Mouse (Mus musculus) heart, embryonic 16.5 days (tissue): ENCODE measurements around the gene Limd2. TPM values are rescaled to one million over a fixed set of nuclear protein-coding genes. Genes with fewer than 3 reads are reported as not detected.

Source experiments
- ATAC-seq: fragments of 200-750 bp; cut with Nextera tagmentation; replicated peaks from 2 replicates; pipeline ENCODE4 v1.8.0; 2017; ENCODE audit warnings: moderate number of reproducible peaks; ENCODE audit not compliant: insufficient read depth, low FRiP score; ENCODE audit errors: extremely low read depth
- H3K27ac ChIP-seq: fragments of 300-500 bp; sonication (generic); 2 replicates; pipeline ENCODE4 v1.5.1; 2014; ENCODE audit warnings: mild to moderate bottlenecking, low read length, control low read depth, moderate library complexity
- H3K27me3 ChIP-seq: fragments of 300-500 bp; sonication (generic); 2 replicates; pipeline ENCODE4 v1.6.1; 2014; ENCODE audit warnings: low read length, mixed read lengths; ENCODE audit not compliant: control insufficient read depth, insufficient read depth
- H3K36me3 ChIP-seq: fragments of 300-500 bp; sonication (generic); 2 replicates; pipeline ENCODE4 v1.6.1; 2014; ENCODE audit not compliant: control insufficient read depth, insufficient read depth
- H3K4me1 ChIP-seq: fragments of 300-500 bp; sonication (generic); 2 replicates; pipeline ENCODE4 v1.6.1; 2014; ENCODE audit warnings: low read length, mixed read lengths; ENCODE audit not compliant: control insufficient read depth, insufficient read depth
- H3K4me2 ChIP-seq: fragments of 300-500 bp; sonication (generic); 2 replicates; pipeline ENCODE4 v1.6.1; 2014; ENCODE audit warnings: low read depth, mild to moderate bottlenecking, control low read depth, low read length
- H3K4me3 ChIP-seq: fragments of 300-500 bp; sonication (generic); 2 replicates; pipeline ENCODE4 v1.5.1; 2014; ENCODE audit warnings: mild to moderate bottlenecking, control low read depth, low read length
- H3K9ac ChIP-seq: fragments of 300-500 bp; sonication (generic); 2 replicates; pipeline ENCODE4 v1.6.1; 2014; ENCODE audit warnings: low read length, control low read depth
- H3K9me3 ChIP-seq: fragments of 300-500 bp; sonication (generic); replicated peaks from 2 replicates; pipeline ENCODE4 v1.6.1; 2016; ENCODE audit warnings: low read length; ENCODE audit not compliant: control insufficient read depth
- WGBS: fragments of 180-500 bp; shearing (Covaris S2); extraction: QIAGEN DNeasy Blood & Tissue Kit; methylation state at CpG from one replicate; pipeline ENCODE4 v1.1.7; 2014; 5-methylcytosine and 5-hydroxymethylcytosine counted together
- polyA plus RNA-seq: library from polyadenylated mRNA; unstranded; fragments of >200 nt; fragmentation: Nextera tagmentation; extraction: Ambion mirVana; gene quantifications from 2 replicates; pipeline ENCODE4 v1.2.1, GENCODE M21; 2015

Limd2 gene
- polyA plus RNA-seq, 1 experiment from 2014 or later: 107 TPM

- no peak for ATAC-seq
- H3K36me3 ChIP-seq: peaks cover 2% of the 10 kb centered on the region; the same call in 1 of the 2 replicates
- no peaks in the 10 kb centered on the region for H3K27me3 ChIP-seq
- H3K4me1 ChIP-seq: 0 out of 2 replicates have a peak, but pooled peaks cover 2% of the 10 kb centered on the region
- H3K9me3 ChIP-seq: no peaks in the 10 kb centered on the region
- H3K4me3 ChIP-seq: no peak overlapping the region
- no peak overlapping the region for H3K27ac ChIP-seq
- H3K4me2 ChIP-seq: no peak overlapping the region
- 60% methylated on average over 5 of the region's 5 CpGs for WGBS
- no peak overlapping the region for H3K9ac ChIP-seq
Measured at GRCm38 (mm10) chr11:106178036-106178782, 17.5 kb upstream of the Limd2 start.

GRCm38 (mm10) chr11:106176372-106176771 is 15.7 kb upstream of the Limd2 start:
- Histone ChIP-seq H3K9me3 (no peaks in the 10 kb centered on the region), H3K4me1 (0 out of 2 replicates have a peak, but pooled peaks cover 2% of the 10 kb centered on the region), H3K4me2 (no peak overlapping the region), H3K36me3 (0 out of 2 replicates have a peak, but pooled peaks cover 2% of the 10 kb centered on the region), H3K4me3 (no peak overlapping the region), H3K9ac (no peak overlapping the region), H3K27ac (no peak overlapping the region), H3K27me3 (no peaks in the 10 kb centered on the region)
- WGBS: 66% methylated on average over 5 of the region's 5 CpGs
- ATAC-seq: no peak

GRCm38 (mm10) chr11:106175081-106175480 is 14.4 kb upstream of the Limd2 start:
- no peak overlapping the region for H3K9ac ChIP-seq
- H3K4me2 ChIP-seq: no peak overlapping the region
- ATAC-seq: no peak
- 0 out of 2 replicates have a peak, but pooled peaks cover 2% of the 10 kb centered on the region for H3K36me3 ChIP-seq
- H3K4me1 ChIP-seq: 0 out of 2 replicates have a peak, but pooled peaks cover 2% of the 10 kb centered on the region
- no peak overlapping the region for H3K4me3 ChIP-seq
- no peaks in the 10 kb centered on the region for H3K27me3 ChIP-seq
- H3K27ac ChIP-seq: no peak overlapping the region
- no peaks in the 10 kb centered on the region for H3K9me3 ChIP-seq
- 55% methylated on average over 3 of the region's 3 CpGs for WGBS

- H3K4me1 ChIP-seq: no peaks in the 10 kb centered on the region
- WGBS: 71% methylated on average over 5 of the region's 5 CpGs
- no peak for ATAC-seq
Measured at GRCm38 (mm10) chr11:106174372-106174771, 13.7 kb upstream of the Limd2 start.

GRCm38 (mm10) chr11:106173228-106173627 is 12.6 kb upstream of the Limd2 start:
- no peak overlapping the region for H3K27ac ChIP-seq
- H3K4me3 ChIP-seq: no peak overlapping the region
- H3K4me1 ChIP-seq: no peaks in the 10 kb centered on the region
- H3K9ac ChIP-seq: no peak overlapping the region
- H3K4me2 ChIP-seq: no peak overlapping the region
- ATAC-seq: no peak
- H3K9me3 ChIP-seq: no peaks in the 10 kb centered on the region
- H3K27me3 ChIP-seq: no peaks in the 10 kb centered on the region
- H3K36me3 ChIP-seq: 0 out of 2 replicates have a peak, but pooled peaks cover 4% of the 10 kb centered on the region
- 86% methylated on average over 2 of the region's 2 CpGs for WGBS

More at GRCm38 (mm10) chr11:106174372-106174771, 13.7 kb upstream of the Limd2 start:
- Histone ChIP-seq H3K27me3 (no peaks in the 10 kb centered on the region), H3K9ac (no peak overlapping the region), H3K27ac (no peak overlapping the region), H3K4me2 (no peak overlapping the region), H3K9me3 (no peaks in the 10 kb centered on the region), H3K36me3 (0 out of 2 replicates have a peak, but pooled peaks cover 2% of the 10 kb centered on the region), H3K4me3 (no peak overlapping the region)

GRCm38 (mm10) chr11:106170807-106171206 is 10.1 kb upstream of the Limd2 start:
- Histone ChIP-seq H3K4me1 (no peaks in the 10 kb centered on the region), H3K4me3 (no peak overlapping the region), H3K27ac (no peak overlapping the region), H3K36me3 (peaks cover 16% of the 10 kb centered on the region), H3K4me2 (no peak overlapping the region), H3K9ac (no peak overlapping the region), H3K9me3 (no peaks in the 10 kb centered on the region), H3K27me3 (no peaks in the 10 kb centered on the region)
- ATAC-seq: no peak
- 79% methylated on average over 7 of the region's 7 CpGs for WGBS

- no peaks in the 10 kb centered on the region for H3K4me1 ChIP-seq
- H3K36me3 ChIP-seq: peaks cover 22% of the 10 kb centered on the region
- peak overlapping the region; percentile 24; the same call in 1 of the 2 replicates for H3K27ac ChIP-seq
- no peaks in the 10 kb centered on the region for H3K27me3 ChIP-seq
- H3K4me3 ChIP-seq: no peak overlapping the region
- ATAC-seq: no peak
- no peak overlapping the region for H3K4me2 ChIP-seq
- 75% methylated on average over 5 of the region's 5 CpGs for WGBS
- no peak overlapping the region for H3K9ac ChIP-seq
- no peaks in the 10 kb centered on the region for H3K9me3 ChIP-seq
Measured at GRCm38 (mm10) chr11:106167435-106167834, 6.8 kb upstream of the Limd2 start.

GRCm38 (mm10) chr11:106164601-106165180 is 4.0 kb upstream of the Limd2 start:
- H3K36me3 ChIP-seq: peaks cover 22% of the 10 kb centered on the region
- no peak overlapping the region for H3K4me2 ChIP-seq
- H3K9ac ChIP-seq: no peak overlapping the region
- H3K4me3 ChIP-seq: no peak overlapping the region
- H3K4me1 ChIP-seq: peaks cover 11% of the 10 kb centered on the region
- whole genome bisulfite sequencing: 87% methylated on average over 16 of the region's 16 CpGs
- H3K9me3 ChIP-seq: no peaks in the 10 kb centered on the region
- no peaks in the 10 kb centered on the region for H3K27me3 ChIP-seq
- no peak for ATAC-seq
- no peak overlapping the region for H3K27ac ChIP-seq

- no peak for ATAC-seq
- Histone ChIP-seq H3K27ac (peak overlapping the region; percentile 62), H3K9ac (no peak overlapping the region), H3K36me3 (peaks cover 22% of the 10 kb centered on the region), H3K4me2 (no peak overlapping the region), H3K4me3 (no peak overlapping the region), H3K9me3 (no peaks in the 10 kb centered on the region), H3K27me3 (no peaks in the 10 kb centered on the region), H3K4me1 (peaks cover 12% of the 10 kb centered on the region)
- 75% methylated on average over 4 of the region's 4 CpGs for WGBS
Measured at GRCm38 (mm10) chr11:106163546-106163945, 2.9 kb upstream of the Limd2 start.
